Mouse (Mus musculus) kidney, postnatal 0 days (tissue): ENCODE data around the gene Mcrip2. TPM values are rescaled to one million over a fixed set of nuclear protein-coding genes. Genes with fewer than 3 reads are reported as not detected.

Experiments used
- ATAC-seq: fragments of 200-750 bp; cut with Nextera tagmentation; replicated peaks from 2 replicates; pipeline ENCODE4 v1.8.0; 2017; ENCODE audit warnings: low read depth, moderate number of reproducible peaks, moderate TSS enrichment, moderate library complexity; ENCODE audit not compliant: low FRiP score
- DNase-seq: peaks from one replicate; pipeline ENCODE4 v3.0.0-alpha.2; 2016; ENCODE audit warnings: low spot score
- H3K27ac ChIP-seq: fragments of 300-500 bp; sonication (generic); 2 replicates; pipeline ENCODE4 v1.5.1; 2014; ENCODE audit warnings: mild to moderate bottlenecking
- H3K27me3 ChIP-seq: fragments of 300-500 bp; sonication (generic); 2 replicates; pipeline ENCODE4 v1.6.1; 2014; ENCODE audit warnings: low read length, mixed read lengths; ENCODE audit not compliant: insufficient read depth
- H3K36me3 ChIP-seq: fragments of 300-500 bp; sonication (generic); 2 replicates; pipeline ENCODE4 v1.6.1; 2014; ENCODE audit warnings: low read length, mixed read lengths; ENCODE audit not compliant: insufficient read depth
- H3K4me1 ChIP-seq: fragments of 300-500 bp; sonication (generic); replicated peaks from 2 replicates; pipeline ENCODE4 v1.6.1; 2014; ENCODE audit warnings: antibody characterized with exemption, low read length, mixed read lengths; ENCODE audit not compliant: insufficient read depth
- H3K4me2 ChIP-seq: fragments of 300-500 bp; sonication (generic); 2 replicates; pipeline ENCODE4 v1.6.1; 2014; ENCODE audit warnings: mild to moderate bottlenecking, low read length, moderate library complexity, mixed read lengths
- H3K4me3 ChIP-seq: fragments of 300-500 bp; sonication (generic); replicated peaks from 2 replicates; pipeline ENCODE4 v1.5.1; 2014; ENCODE audit warnings: low read depth, low read length
- H3K9ac ChIP-seq: fragments of 300-500 bp; sonication (generic); 2 replicates; pipeline ENCODE4 v1.6.1; 2014; ENCODE audit warnings: low read depth, low read length
- H3K9me3 ChIP-seq: fragments of 300-500 bp; sonication (generic); replicated peaks from 2 replicates; pipeline ENCODE4 v1.6.1; 2016; ENCODE audit warnings: low read length, inconsistent platforms, mixed read lengths
- CTCF ChIP-seq: IDR thresholded peaks from 2 replicates; pipeline ENCODE4 v1.5.1; 2016; ENCODE audit warnings: antibody characterized with exemption, low read depth, mild to moderate bottlenecking, moderate library complexity
- WGBS: fragments of 180-500 bp; shearing (Covaris S2); extraction: QIAGEN DNeasy Blood & Tissue Kit; methylation state at CpG from one replicate; pipeline ENCODE4 v1.1.7; 2014; 5-methylcytosine and 5-hydroxymethylcytosine counted together
- polyA plus RNA-seq: library from polyadenylated mRNA; unstranded; fragments of >200 nt; fragmentation: Nextera tagmentation; extraction: Ambion mirVana; gene quantifications from 2 replicates; pipeline ENCODE4 v1.2.1, GENCODE M21; 2015

Mcrip2 gene
- polyA plus RNA-seq, 1 experiment from 2014 or later: 138 TPM

GRCm38 (mm10) chr17:25825984-25826570 lies 42.5 kb downstream of the Mcrip2 start:
- no peak overlapping the region for H3K27ac ChIP-seq
- 93% methylated on average over 27 of the region's 27 CpGs for WGBS
- no peak overlapping the region for H3K4me2 ChIP-seq
- peaks cover 30% of the 10 kb centered on the region for H3K36me3 ChIP-seq
- H3K4me1 ChIP-seq: peaks cover 27% of the 10 kb centered on the region
- H3K4me3 ChIP-seq: no peak overlapping the region
- H3K9me3 ChIP-seq: no peaks in the 10 kb centered on the region
- no peak overlapping the region for H3K9ac ChIP-seq
- DNase-seq (no peak), ATAC-seq (no peak)
- no peaks in the 10 kb centered on the region for H3K27me3 ChIP-seq
- TF ChIP-seq CTCF: no peak

DNA sequence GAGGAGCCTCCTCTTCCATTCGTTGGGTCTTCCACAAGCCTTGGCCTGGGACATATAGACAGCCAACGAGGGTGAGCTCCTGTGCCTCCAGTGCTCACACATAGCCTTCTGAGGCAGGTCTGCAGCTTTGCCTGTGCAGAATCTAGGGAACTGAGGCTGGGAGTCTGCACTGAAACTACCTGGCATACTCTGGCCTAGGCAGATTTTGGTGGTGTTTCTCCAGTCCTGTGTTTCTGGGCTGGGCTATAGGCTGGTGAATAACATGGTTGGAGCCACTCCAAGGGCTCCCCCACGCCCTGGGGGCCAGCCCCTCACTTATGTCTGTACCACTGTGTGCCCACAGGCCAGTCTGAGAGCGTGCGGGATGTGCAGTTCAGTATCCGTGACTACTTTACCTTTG lies 43.3 kb downstream of the Mcrip2 start:
- DNase-seq (no peak), ATAC-seq (no peak)
- Histone ChIP-seq H3K27me3 (peaks cover 2% of the 10 kb centered on the region; the same call in 1 of the 2 replicates), H3K4me2 (no peak overlapping the region), H3K4me1 (peaks cover 26% of the 10 kb centered on the region), H3K9ac (no peak overlapping the region), H3K27ac (no peak overlapping the region), H3K4me3 (no peak overlapping the region), H3K36me3 (peaks cover 22% of the 10 kb centered on the region), H3K9me3 (no peaks in the 10 kb centered on the region)
- 86% methylated on average over 6 of the region's 6 CpGs for WGBS
- no peak for TF ChIP-seq CTCF

DNA sequence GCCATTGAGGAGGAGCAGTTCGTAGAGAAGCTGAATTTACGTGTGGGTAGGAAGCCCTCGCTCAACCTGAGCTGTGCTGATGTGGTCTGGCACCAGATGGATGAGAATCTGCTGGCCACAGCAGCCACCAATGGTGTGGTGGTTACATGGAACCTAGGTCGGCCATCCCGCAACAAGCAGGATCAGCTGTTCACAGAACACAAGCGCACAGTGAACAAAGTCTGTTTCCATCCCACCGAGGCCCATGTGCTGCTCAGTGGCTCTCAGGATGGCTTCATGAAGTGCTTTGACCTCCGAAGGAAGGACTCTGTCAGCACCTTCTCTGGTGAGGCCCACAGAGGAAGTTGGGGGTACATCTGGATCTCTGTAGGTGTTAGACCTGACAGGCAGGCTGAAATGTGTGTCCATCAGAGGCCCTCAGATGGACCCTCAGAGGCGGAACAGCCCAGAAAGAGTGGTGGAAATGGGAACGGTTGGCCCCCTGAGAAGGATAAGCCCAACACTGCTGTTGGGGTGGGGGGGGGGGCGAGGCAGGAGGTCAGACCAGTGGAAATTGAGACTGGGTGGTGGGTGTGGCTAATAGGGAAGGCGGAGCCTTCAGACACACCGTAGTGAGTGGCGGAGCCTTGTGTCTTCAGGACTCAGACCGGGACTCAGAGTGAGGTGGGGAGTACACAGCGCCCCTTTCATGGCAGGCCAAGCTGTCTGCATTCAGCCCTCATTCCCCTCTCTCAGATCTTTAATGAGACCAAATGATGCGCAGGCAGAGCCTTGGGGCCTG lies 44.0 kb downstream of the Mcrip2 start:
- Histone ChIP-seq H3K4me3 (peak overlapping the region; percentile 51), H3K36me3 (peaks cover 19% of the 10 kb centered on the region; the same call in 1 of the 2 replicates), H3K27ac (no peak overlapping the region; the same call in 1 of the 2 replicates), H3K4me2 (peak overlapping the region; percentile 77), H3K9me3 (no peaks in the 10 kb centered on the region), H3K27me3 (peaks cover 9% of the 10 kb centered on the region), H3K4me1 (peaks cover 20% of the 10 kb centered on the region), H3K9ac (peak overlapping the region; percentile 58)
- no peak for TF ChIP-seq CTCF
- no peak for ATAC-seq
- no peak for DNase-seq
- 68% methylated on average over 17 of the region's 17 CpGs for WGBS

GRCm38 (mm10) chr17:25823452-25823851 lies 45.1 kb downstream of the Mcrip2 start, which contains the start of gene Wdr24:
TSS of gene Wdr24 (plus strand) at chr17:25823627.
- Histone ChIP-seq H3K9me3 (no peaks in the 10 kb centered on the region), H3K4me3 (peak within 1 kb of the TSS; percentile 51), H3K36me3 (peaks cover 19% of the 10 kb centered on the region; the same call in 1 of the 2 replicates), H3K9ac (peak within 1 kb of the TSS; percentile 58), H3K27me3 (peaks cover 15% of the 10 kb centered on the region), H3K4me2 (peak within 1 kb of the TSS; percentile 77), H3K4me1 (peaks cover 16% of the 10 kb centered on the region), H3K27ac (no peak within 1 kb of the TSS; the same call in 1 of the 2 replicates)
- DNase-seq: peak; percentile 94
- under 1% methylated on average over 18 of the region's 18 CpGs for WGBS
- no peak; the same call in 1 of the 2 replicates for TF ChIP-seq CTCF
- peak; percentile 31; the same call in 1 of the 2 replicates for ATAC-seq

GRCm38 (mm10) chr17:25818851-25819780 lies 49.4 kb downstream of the Mcrip2 start:
- H3K4me3 ChIP-seq: no peak overlapping the region; the same call in 1 of the 2 replicates
- H3K27ac ChIP-seq: no peak overlapping the region
- no peak for TF ChIP-seq CTCF
- no peaks in the 10 kb centered on the region for H3K9me3 ChIP-seq
- 8% methylated on average over 46 of the region's 46 CpGs for WGBS
- peaks cover 4% of the 10 kb centered on the region for H3K4me1 ChIP-seq
- ATAC-seq (peak; percentile 30; the same call in 1 of the 2 replicates), DNase-seq (no peak)
- H3K36me3 ChIP-seq: no peaks in the 10 kb centered on the region
- peak overlapping the region; percentile 30 for H3K4me2 ChIP-seq
- H3K27me3 ChIP-seq: peaks cover 15% of the 10 kb centered on the region
- H3K9ac ChIP-seq: no peak overlapping the region
